Comparison of ENCODE assay signal across 14 mouse cellular contexts in the genomic region with DNA sequence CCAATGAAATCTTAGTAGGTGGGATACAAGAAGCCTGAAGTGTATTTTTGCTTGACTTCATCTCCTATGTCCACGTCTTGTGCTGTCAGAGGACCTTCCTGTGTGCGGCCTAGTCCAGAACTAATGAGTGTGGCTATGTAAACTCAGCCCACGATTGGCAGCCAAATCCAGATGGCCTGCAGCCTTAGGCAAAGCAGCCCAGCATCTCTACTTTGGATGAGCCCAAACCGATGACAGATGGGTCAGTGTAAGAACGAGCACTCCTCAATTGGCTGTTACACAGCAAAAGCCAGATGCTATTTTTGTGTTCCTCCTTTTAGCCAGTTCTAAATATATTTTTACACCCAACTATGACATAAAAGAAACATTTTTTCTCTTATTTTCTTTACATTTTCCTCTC. TPM values are rescaled to one million over a fixed set of nuclear protein-coding genes. Genes with fewer than 3 reads are reported as not detected.
DNase-seq lines count a peak whose midpoint lies in the region; ATAC-seq lines count a peak whose summit lies in the region.
"Had no signal": no experiment of that assay in that cellular context is flagged by ENCODE, and none has a peak within 500 bp of the region (broad histone marks: within the 10 kb centered on the region; RNA-seq: fewer than 3 reads in every experiment).

No protein-coding gene starts in this region.

- peak; percentile 72; the same call in 1 of the 2 replicates for ATAC-seq in forebrain, embryonic 16.5 days
- peak; percentile 67; the same call in 1 of the 2 replicates for ATAC-seq in lung, embryonic 15.5 days (ENCODE audit: borderline replicate concordance, extremely low read depth, low FRiP score, low TSS enrichment)

- no peak overlapping the region for H3K4me2 ChIP-seq in forebrain, embryonic 16.5 days (ENCODE audit: low read length)
- H3K4me2 ChIP-seq in lung, embryonic 15.5 days, result no peak overlapping the region
- H3K4me2 ChIP-seq: liver, embryonic 15.5 days; neural tube, embryonic 13.5 days had no signal

- H3K4me1 ChIP-seq in forebrain, embryonic 16.5 days (replicated peaks; ENCODE audit: control insufficient read depth, insufficient read depth, low read length), result no peaks in the 10 kb centered on the region
- no peaks in the 10 kb centered on the region for H3K4me1 ChIP-seq in forebrain, embryonic 10.5 days
- 0 out of 2 replicates have a peak, but pooled peaks cover 3% of the 10 kb centered on the region for H3K4me1 ChIP-seq in lung, embryonic 15.5 days
- H3K4me1 ChIP-seq: liver, embryonic 15.5 days; neural tube, embryonic 13.5 days had no signal

- H3K9me3 ChIP-seq in forebrain, embryonic 16.5 days (ENCODE audit: control insufficient read depth, low read length), result no peaks in the 10 kb centered on the region; the same call in 1 of the 2 replicates
- no peaks in the 10 kb centered on the region for H3K9me3 ChIP-seq in forebrain, embryonic 10.5 days
- H3K9me3 ChIP-seq in lung, embryonic 15.5 days, result no peaks in the 10 kb centered on the region
- H3K9me3 ChIP-seq: liver, embryonic 15.5 days; neural tube, embryonic 13.5 days had no signal

- no peak overlapping the region for H3K9ac ChIP-seq in forebrain, embryonic 16.5 days (replicated peaks; ENCODE audit: low read depth, low read length)
- no peak overlapping the region for H3K9ac ChIP-seq in lung, embryonic 15.5 days
- H3K9ac ChIP-seq: liver, embryonic 15.5 days; neural tube, embryonic 13.5 days had no signal

- H3K27ac ChIP-seq in forebrain, embryonic 16.5 days (ENCODE audit: low read length), result peak overlapping the region; percentile 58; the same call in 1 of the 2 replicates
- no peak overlapping the region for H3K27ac ChIP-seq in forebrain, embryonic 10.5 days
- no peak overlapping the region for H3K27ac ChIP-seq in lung, embryonic 15.5 days
- H3K27ac ChIP-seq: liver, embryonic 15.5 days; neural tube, embryonic 13.5 days had no signal

- no peak for DNase-seq in forebrain, embryonic 10.5 days (ENCODE audit: extremely low spot score, low spot score)
- DNase-seq in lung, postnatal 25 days (ENCODE audit: low spot score), result no peak
- DNase-seq in cerebellum, postnatal 36 days, result peak; percentile 32 to 34
- peak; percentile 32 to 42 for DNase-seq in right cerebral cortex, adult 2 months (ENCODE audit: low spot score in 2 of 2)
- no peak for DNase-seq in urinary bladder, postnatal 36 days (ENCODE audit: low spot score in 2 of 2)
- no peak for DNase-seq in embryo, embryonic 10.5 days (ENCODE audit: low spot score)
- DNase-seq: kidney, adult 2 months; midbrain, embryonic 14.5 days had no signal

- 43% methylated on average over 5 of the region's 5 CpGs for WGBS in forebrain, embryonic 16.5 days
- WGBS in forebrain, embryonic 10.5 days, result 62% methylated on average over 5 of the region's 5 CpGs
- 36% methylated on average over 5 of the region's 5 CpGs for WGBS in lung, embryonic 15.5 days

- no peak overlapping the region for H3K4me3 ChIP-seq in forebrain, embryonic 16.5 days (replicated peaks; ENCODE audit: low read length)
- no peak overlapping the region for H3K4me3 ChIP-seq in forebrain, embryonic 10.5 days
- no peak overlapping the region for H3K4me3 ChIP-seq in lung, embryonic 15.5 days
- H3K4me3 ChIP-seq: liver, embryonic 15.5 days; neural tube, embryonic 13.5 days had no signal

- H3K36me3 ChIP-seq in forebrain, embryonic 16.5 days (ENCODE audit: control insufficient read depth, insufficient read depth), result no peaks in the 10 kb centered on the region
- no peaks in the 10 kb centered on the region for H3K36me3 ChIP-seq in forebrain, embryonic 10.5 days (replicated peaks)
- H3K36me3 ChIP-seq in lung, embryonic 15.5 days, result no peaks in the 10 kb centered on the region
- H3K36me3 ChIP-seq: G1E; liver, embryonic 15.5 days; neural tube, embryonic 13.5 days had no signal

- no peaks in the 10 kb centered on the region for H3K27me3 ChIP-seq in forebrain, embryonic 16.5 days (replicated peaks; ENCODE audit: control insufficient read depth, insufficient read depth, low read length)
- no peaks in the 10 kb centered on the region for H3K27me3 ChIP-seq in forebrain, embryonic 10.5 days (ENCODE audit: poor library complexity, severe bottlenecking)
- H3K27me3 ChIP-seq in lung, embryonic 15.5 days, result no peaks in the 10 kb centered on the region
- H3K27me3 ChIP-seq: liver, embryonic 15.5 days; neural tube, embryonic 13.5 days had no signal

RNA-seq across cellular contexts. Expression of gene Drd1, which starts 32.2 kb away (rescaled TPM):
- 15.0 and 16.8 TPM in 2 replicates for polyA plus RNA-seq in forebrain, embryonic 16.5 days (2015; fragmentation: Nextera tagmentation; extraction: Ambion mirVana)
- polyA plus RNA-seq in forebrain, embryonic 10.5 days (2016; fragmentation: Nextera tagmentation; extraction: Ambion mirVana), result not detected in 2 replicates
- 0.69 and 0.97 TPM in 2 replicates for polyA plus RNA-seq in lung, embryonic 15.5 days (2015; fragmentation: Nextera tagmentation; extraction: Ambion mirVana)
- polyA plus RNA-seq: G1E; liver, embryonic 15.5 days; small intestine, adult 2 months had no signal

RNA-seq across cellular contexts. Expression of gene Sfxn1, which starts 48.4 kb away (rescaled TPM):
- 77.9 and 86.6 TPM in 2 replicates for polyA plus RNA-seq in forebrain, embryonic 16.5 days (2015; fragmentation: Nextera tagmentation; extraction: Ambion mirVana)
- polyA plus RNA-seq in forebrain, embryonic 10.5 days (2016; fragmentation: Nextera tagmentation; extraction: Ambion mirVana), result 96.2 and 98.2 TPM in 2 replicates
- polyA plus RNA-seq in lung, embryonic 15.5 days (2015; fragmentation: Nextera tagmentation; extraction: Ambion mirVana), result 61.5 and 64.1 TPM in 2 replicates

Comparison
In these comparisons a context has a peak if more than half of its experiments do, and no peak if none do; other contexts are left out.
1. DNase-seq: peak in cerebellum, postnatal 36 days (2 of 2) and right cerebral cortex, adult 2 months (2 of 2); none in forebrain, embryonic 10.5 days (single experiment), lung, postnatal 25 days (single experiment), urinary bladder, postnatal 36 days (0 of 2) and embryo, embryonic 10.5 days (single experiment).